Mouse (Mus musculus): ENCODE measurements around the gene Hsd17b7. TPM values are rescaled to one million over a fixed set of nuclear protein-coding genes. Genes with fewer than 3 reads are reported as not detected.

The Hsd17b7 gene
- polyA plus RNA-seq, 1 experiment from 2014 or later: 26.0 TPM

DNA sequence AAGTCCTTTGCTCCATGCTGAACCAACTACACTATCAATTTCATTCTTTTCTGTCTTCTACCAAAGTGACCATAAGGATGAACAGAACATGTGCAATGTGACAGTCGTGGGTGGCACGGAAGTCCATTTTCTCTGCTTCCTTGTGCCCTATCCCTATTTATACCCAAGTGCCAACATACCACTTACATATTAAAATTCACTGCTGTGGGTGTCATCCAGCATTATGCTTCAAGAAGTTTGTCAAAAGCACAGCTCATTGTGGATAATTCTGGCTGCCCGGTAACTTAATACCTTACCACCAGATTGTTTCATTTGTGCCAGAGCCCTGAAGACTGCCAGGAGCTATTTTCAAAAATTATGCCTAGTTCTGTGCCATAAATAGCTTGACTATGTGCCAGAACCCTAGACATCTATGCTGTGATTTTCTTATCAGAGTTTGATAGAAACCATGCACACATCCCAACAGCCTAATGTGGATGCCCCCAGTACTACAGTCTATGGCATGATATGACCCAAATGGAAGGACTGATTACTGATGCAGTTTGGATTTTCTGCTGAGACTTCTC, 68.2 kb downstream of the Hsd17b7 start:
- no peaks in the 10 kb centered on the region for H3K27me3 ChIP-seq (ENCODE audit: low read depth, poor library complexity, severe bottlenecking)
- no peaks in the 10 kb centered on the region for H3K36me3 ChIP-seq
- no peaks in the 10 kb centered on the region for H3K4me1 ChIP-seq
- H3K4me3 ChIP-seq: no peak overlapping the region
- no peak for DNase-seq (ENCODE audit: low spot score)
- no peaks in the 10 kb centered on the region for H3K9me3 ChIP-seq (replicated peaks)
- WGBS: 97% methylated on average over 3 of the region's 3 CpGs
- H3K27ac ChIP-seq (replicated peaks): no peak overlapping the region

Other genes starting within 250 kb of the Hsd17b7 start
- gene Rgs4, start 221.6 kb downstream of the Hsd17b7 start, polyA plus RNA-seq (2016; fragmentation: Nextera tagmentation; extraction: Ambion mirVana): 5.9 and 13.8 TPM in 2 replicates
- gene Ccdc190, start 40.6 kb downstream of the Hsd17b7 start, polyA plus RNA-seq (2016; fragmentation: Nextera tagmentation; extraction: Ambion mirVana): 0.30 and 0.41 TPM in 2 replicates
- gene Ddr2, start 141.5 kb upstream of the Hsd17b7 start, polyA plus RNA-seq (2016; fragmentation: Nextera tagmentation; extraction: Ambion mirVana): 22.8 and 23.0 TPM in 2 replicates
- gene Uap1, start 205.7 kb upstream of the Hsd17b7 start, polyA plus RNA-seq (2016; fragmentation: Nextera tagmentation; extraction: Ambion mirVana): 52.0 and 55.5 TPM in 2 replicates
- gene Uhmk1, start 246.2 kb upstream of the Hsd17b7 start, polyA plus RNA-seq (2016; fragmentation: Nextera tagmentation; extraction: Ambion mirVana): 9.2 and 10.7 TPM in 2 replicates

Data from midbrain, embryonic 10.5 days (tissue).